Mouse (Mus musculus) ES-Bruce4 (cell line): ENCODE data around the gene Cpeb4. TPM values are rescaled to one million over a fixed set of nuclear protein-coding genes. Genes with fewer than 3 reads are reported as not detected.
"Not testable (repeated sequence)": the region's sequence is repeated elsewhere in the genome, so short reads cannot be mapped to it uniquely, and the experiment has no call there.

Experiments
- H3K27ac ChIP-seq: 2 replicates; pipeline ENCODE4 v1.5.1; 2012; ENCODE audit warnings: low read length, inconsistent platforms; ENCODE audit not compliant: insufficient read depth
- H3K27me3 ChIP-seq: 2 replicates; pipeline ENCODE4 v1.6.1; 2012; ENCODE audit warnings: mild to moderate bottlenecking, low read length, inconsistent platforms; ENCODE audit not compliant: control insufficient read depth, poor library complexity, insufficient read depth, severe bottlenecking
- H3K36me3 ChIP-seq: 2 replicates; pipeline ENCODE4 v1.6.1; 2012; ENCODE audit warnings: inconsistent platforms, mild to moderate bottlenecking, low read length, moderate library complexity; ENCODE audit not compliant: control insufficient read depth, poor library complexity, insufficient read depth, severe bottlenecking
- H3K4me1 ChIP-seq: one replicate; pipeline ENCODE4 v1.8.1; 2011; ENCODE audit warnings: low read length; ENCODE audit not compliant: control insufficient read depth, insufficient read depth
- H3K4me3 ChIP-seq: 2 replicates; pipeline ENCODE4 v1.5.1; 2011; ENCODE audit warnings: low read depth, mild to moderate bottlenecking, low read length
- H3K9ac ChIP-seq: 2 replicates; pipeline ENCODE4 v1.6.1; 2012; ENCODE audit warnings: low read depth, mild to moderate bottlenecking, inconsistent platforms; ENCODE audit not compliant: poor library complexity, severe bottlenecking
- H3K9me3 ChIP-seq: replicated peaks from 2 replicates; pipeline ENCODE4 v1.6.1; 2012; ENCODE audit warnings: mild to moderate bottlenecking, low read length, inconsistent platforms; ENCODE audit not compliant: control insufficient read depth, poor library complexity, insufficient read depth, severe bottlenecking
- CTCF ChIP-seq: IDR thresholded peaks from one replicate; pipeline ENCODE4 v1.8.1; 2011; ENCODE audit warnings: low read depth, low read length
- EP300 ChIP-seq: IDR thresholded peaks from 2 replicates; pipeline ENCODE4 v1.6.1; 2011; ENCODE audit warnings: low read depth, low read length; ENCODE audit not compliant: insufficient read depth
- POLR2A ChIP-seq: IDR thresholded peaks from one replicate; pipeline ENCODE4 v1.8.1; 2011; ENCODE audit warnings: low read length; ENCODE audit not compliant: insufficient read depth
- polyA plus RNA-seq: library from polyadenylated mRNA; stranded (reverse); fragments of >200 nt; gene quantifications from 2 replicates; pipeline ENCODE4 v1.2.4, GENCODE M21; 2011; ENCODE audit warnings: low read depth; ENCODE audit not compliant: missing spikeins, insufficient read depth, insufficient read length

Gene Cpeb4
- polyA plus RNA-seq, 1 experiment = 12.0 TPM

GRCm38 (mm10) chr11:31965256-31966134 lies 93.5 kb downstream of the Cpeb4 start, which contains the start of gene 4930524B15Rik:
4930524B15Rik (plus strand) TSS chr11:31965592.
- Histone ChIP-seq H3K27ac (no peak within 1 kb of the TSS), H3K9me3 (no peaks in the 10 kb centered on the region), H3K27me3 (peaks cover 1% of the 10 kb centered on the region; the same call in 1 of the 2 replicates), H3K9ac (peak within 1 kb of the TSS; percentile 53), H3K4me1 (no peaks in the 10 kb centered on the region), H3K36me3 (no peaks in the 10 kb centered on the region), H3K4me3 (peak within 1 kb of the TSS; percentile 66)
- TF ChIP-seq POLR2A (no peak), EP300 (no peak), CTCF (no peak)

GRCm38 (mm10) chr11:31974132-31974531 lies 102.1 kb downstream of the Cpeb4 start:
- Histone ChIP-seq H3K4me3 (no peak overlapping the region), H3K4me1 (no peaks in the 10 kb centered on the region), H3K9me3 (no peaks in the 10 kb centered on the region), H3K36me3 (no peaks in the 10 kb centered on the region), H3K27me3 (no peaks in the 10 kb centered on the region), H3K9ac (no peak overlapping the region), H3K27ac (no peak overlapping the region)
- no peak for TF ChIP-seq CTCF
- no peak for TF ChIP-seq POLR2A
- no peak for TF ChIP-seq EP300

GRCm38 (mm10) chr11:31974826-31975225 lies 102.8 kb downstream of the Cpeb4 start:
- no peak overlapping the region for H3K9ac ChIP-seq
- TF ChIP-seq POLR2A = no peak
- no peak for TF ChIP-seq EP300
- no peak for TF ChIP-seq CTCF

DNA sequence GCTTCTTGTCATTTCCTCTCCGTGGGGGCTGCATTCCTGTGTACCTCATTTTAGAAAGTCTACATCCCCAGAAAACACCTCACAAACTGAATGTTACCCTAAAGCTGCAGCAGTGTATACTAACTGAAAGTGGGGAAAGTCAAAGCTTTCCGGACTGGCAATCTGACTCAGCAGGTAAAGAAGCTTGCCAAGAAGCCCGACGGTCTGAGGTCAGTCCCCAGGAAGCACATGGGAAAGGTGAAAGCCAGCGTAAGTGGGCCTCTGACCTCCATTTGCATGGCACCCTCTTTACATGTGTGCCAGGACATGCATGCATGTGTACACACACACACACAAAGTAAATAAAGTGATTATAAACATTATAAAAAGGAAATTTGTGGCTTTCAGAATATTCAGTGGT lies 103.7 kb downstream of the Cpeb4 start:
- Histone ChIP-seq H3K9ac (no peak overlapping the region), H3K4me3 (no peak overlapping the region), H3K27me3 (no peaks in the 10 kb centered on the region), H3K9me3 (0 out of 2 replicates have a peak, but pooled peaks cover 4% of the 10 kb centered on the region), H3K36me3 (no peaks in the 10 kb centered on the region), H3K4me1 (no peaks in the 10 kb centered on the region), H3K27ac (no peak overlapping the region)
- no peak for TF ChIP-seq POLR2A

More at GRCm38 (mm10) chr11:31974826-31975225, 102.8 kb downstream of the Cpeb4 start:
- H3K9me3 ChIP-seq = 0 out of 2 replicates have a peak, but pooled peaks cover 2% of the 10 kb centered on the region
- no peaks in the 10 kb centered on the region for H3K4me1 ChIP-seq
- no peak overlapping the region for H3K27ac ChIP-seq
- no peaks in the 10 kb centered on the region for H3K27me3 ChIP-seq
- no peaks in the 10 kb centered on the region for H3K36me3 ChIP-seq
- no peak overlapping the region for H3K4me3 ChIP-seq

- Histone ChIP-seq H3K9ac (no peak overlapping the region), H3K4me3 (no peak overlapping the region), H3K27ac (no peak overlapping the region), H3K4me1 (no peaks in the 10 kb centered on the region), H3K9me3 (0 out of 2 replicates have a peak, but pooled peaks cover 4% of the 10 kb centered on the region), H3K36me3 (no peaks in the 10 kb centered on the region), H3K27me3 (no peaks in the 10 kb centered on the region)
- TF ChIP-seq POLR2A (no peak), EP300 (no peak), CTCF (no peak)
These were observed 104.1 kb downstream of the Cpeb4 start for GRCm38 (mm10) chr11:31976137-31976536.

DNA sequence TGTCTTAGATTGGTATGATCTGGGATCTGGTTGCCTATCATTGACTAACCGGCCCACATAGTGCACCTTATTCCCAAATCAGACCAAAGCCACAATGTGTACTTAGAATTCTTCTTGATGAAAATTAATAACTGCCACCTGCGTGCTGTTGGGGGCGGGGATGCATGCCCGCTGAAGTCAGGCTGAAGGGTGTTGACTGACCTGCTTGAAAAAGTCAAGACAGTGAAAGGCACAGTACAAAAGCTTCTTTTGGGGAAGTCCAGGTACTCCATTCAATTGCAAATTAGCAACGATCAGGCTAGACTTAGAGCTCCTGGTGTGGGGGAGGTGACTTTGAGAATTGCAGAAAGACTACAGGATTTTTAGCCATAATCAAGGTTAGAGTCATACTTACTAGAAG lies 108.1 kb downstream of the Cpeb4 start:
- peak; percentile 59; the same call in 1 of the 2 replicates for TF ChIP-seq EP300
- not testable (repeated sequence) for H3K27me3 ChIP-seq

More for the DNA sequence above, 108.1 kb downstream of the Cpeb4 start:
- H3K27ac ChIP-seq = peak overlapping the region; percentile 93
- not testable (repeated sequence) for H3K9ac ChIP-seq, H3K9me3 ChIP-seq, H3K4me1 ChIP-seq, H3K36me3 ChIP-seq, H3K4me3 ChIP-seq
